Mouse (Mus musculus) heart, embryonic 13.5 days (tissue): Measurements from ENCODE around the gene Olfr33. TPM values are rescaled to one million over a fixed set of nuclear protein-coding genes. Genes with fewer than 3 reads are reported as not detected.

Experiments used
- ATAC-seq: fragments of 200-750 bp; cut with Nextera tagmentation; 2 replicates; pipeline ENCODE4 v1.8.0; 2017; ENCODE audit warnings: moderate TSS enrichment; ENCODE audit not compliant: insufficient number of reproducible peaks, low FRiP score, low TSS enrichment; ENCODE audit errors: extremely low read depth
- H3K27ac ChIP-seq: fragments of 300-500 bp; sonication (generic); replicated peaks from 2 replicates; pipeline ENCODE4 v1.5.1; 2015; ENCODE audit warnings: moderate library complexity, mild to moderate bottlenecking, inconsistent platforms
- H3K27me3 ChIP-seq: fragments of 300-500 bp; sonication (generic); replicated peaks from 2 replicates; pipeline ENCODE4 v1.6.1; 2015; ENCODE audit warnings: mild to moderate bottlenecking, inconsistent platforms
- H3K36me3 ChIP-seq: fragments of 300-500 bp; sonication (generic); 2 replicates; pipeline ENCODE4 v1.6.1; 2015; ENCODE audit warnings: mild to moderate bottlenecking, inconsistent platforms
- H3K4me1 ChIP-seq: fragments of 300-500 bp; sonication (generic); 2 replicates; pipeline ENCODE4 v1.6.1; 2015; ENCODE audit warnings: inconsistent platforms
- H3K4me2 ChIP-seq: fragments of 300-500 bp; sonication (generic); 2 replicates; pipeline ENCODE4 v1.6.1; 2015; ENCODE audit warnings: inconsistent platforms, mild to moderate bottlenecking, moderate library complexity
- H3K4me3 ChIP-seq: fragments of 300-500 bp; sonication (generic); 2 replicates; pipeline ENCODE4 v1.5.1; 2015; ENCODE audit warnings: moderate library complexity, mild to moderate bottlenecking, inconsistent platforms
- H3K9ac ChIP-seq: fragments of 300-500 bp; sonication (generic); 2 replicates; pipeline ENCODE4 v1.6.1; 2015; ENCODE audit warnings: inconsistent platforms, mild to moderate bottlenecking, moderate library complexity
- H3K9me3 ChIP-seq: fragments of 300-500 bp; sonication (generic); 2 replicates; pipeline ENCODE4 v1.6.1; 2016; ENCODE audit warnings: inconsistent platforms
- WGBS: fragments of 180-500 bp; shearing (Covaris S2); methylation state at CpG from one replicate; pipeline ENCODE4 v1.1.7; 2015; ENCODE audit warnings: mixed read lengths; 5-methylcytosine and 5-hydroxymethylcytosine counted together
- polyA plus RNA-seq: library from polyadenylated mRNA; unstranded; fragments of >200 nt; fragmentation: Nextera tagmentation; extraction: Ambion mirVana; gene quantifications from 2 replicates; pipeline ENCODE4 v1.2.1, GENCODE M21; 2015

Olfr33 gene
- polyA plus RNA-seq, 1 experiment from 2014 or later: not detected

DNA sequence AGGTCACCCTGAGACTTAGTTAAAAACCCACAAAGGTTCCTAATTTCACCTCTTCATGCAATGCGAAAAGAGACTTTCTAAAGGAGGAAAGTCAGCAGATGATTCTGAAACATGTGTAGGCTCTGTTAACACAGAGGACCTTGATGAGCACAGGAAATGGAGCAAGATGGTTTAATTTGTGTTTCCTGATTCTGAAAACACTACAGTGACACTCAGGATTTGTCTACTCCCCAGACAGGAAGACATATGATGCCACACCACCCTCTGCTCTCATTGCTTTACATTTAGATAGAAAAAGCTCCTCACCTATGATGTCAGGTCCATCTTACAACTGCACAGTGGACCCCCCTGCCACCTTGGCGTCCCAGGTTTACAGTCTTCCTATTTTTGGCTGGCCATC is 42.6 kb downstream of the Olfr33 start:
- H3K36me3 ChIP-seq: peaks cover 23% of the 10 kb centered on the region
- no peak for ATAC-seq
- peaks cover 8% of the 10 kb centered on the region for H3K4me1 ChIP-seq
- no peak overlapping the region for H3K4me2 ChIP-seq
- no peak overlapping the region for H3K9ac ChIP-seq
- H3K9me3 ChIP-seq: no peaks in the 10 kb centered on the region
- 80% methylated on average over 2 of the region's 2 CpGs for WGBS
- H3K4me3 ChIP-seq: no peak overlapping the region
- H3K27ac ChIP-seq: no peak overlapping the region
- no peaks in the 10 kb centered on the region for H3K27me3 ChIP-seq

DNA sequence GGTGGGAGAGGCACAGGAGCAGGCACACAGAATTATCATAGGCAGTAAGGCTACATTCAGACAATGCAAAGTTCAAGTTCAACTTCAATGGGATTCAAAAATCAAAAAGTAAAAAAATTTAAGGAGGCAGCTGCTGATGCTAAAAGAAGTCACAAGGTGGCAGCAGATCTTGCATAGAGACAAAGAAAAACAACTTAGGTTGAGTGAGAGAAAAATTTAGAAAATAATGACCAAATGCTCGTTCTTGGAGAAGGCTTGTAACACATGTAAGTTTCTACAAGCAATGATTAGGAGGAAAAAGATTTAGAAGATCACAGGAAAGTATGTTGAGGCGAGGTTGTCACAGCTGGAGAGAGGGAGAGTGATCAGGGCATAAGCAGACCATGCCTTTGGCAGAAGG is 53.5 kb downstream of the Olfr33 start:
- WGBS: 34% methylated on average over 2 of the region's 2 CpGs
- no peaks in the 10 kb centered on the region for H3K36me3 ChIP-seq
- H3K9ac ChIP-seq: no peak overlapping the region

DNA sequence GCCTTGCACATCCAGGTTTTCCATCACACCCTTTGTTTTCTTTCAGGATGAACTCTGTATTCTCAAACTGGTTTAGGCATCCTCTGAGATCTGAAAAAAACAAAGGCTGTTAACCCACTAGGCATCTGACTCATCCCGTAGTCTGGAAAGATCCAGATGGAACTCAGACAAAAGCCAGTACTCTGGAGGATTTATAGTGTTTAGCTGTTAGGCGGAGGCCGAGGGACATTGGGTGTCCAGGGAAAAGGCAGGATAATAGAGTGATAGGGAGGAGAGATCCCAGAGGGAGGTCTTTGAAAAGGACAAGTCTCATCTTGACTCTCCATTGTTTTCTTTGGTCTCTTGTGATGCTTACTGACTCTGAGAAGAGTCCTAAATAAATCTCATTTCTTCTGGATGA is 54.3 kb downstream of the Olfr33 start, which contains the start of gene Olfr556:
Olfr556 (plus strand) TSS at position 301 of the 400 bp plus-strand sequence.
- Histone ChIP-seq H3K4me1 (no peaks in the 10 kb centered on the region), H3K9me3 (no peaks in the 10 kb centered on the region), H3K4me3 (no peak within 1 kb of the TSS), H3K27ac (no peak within 1 kb of the TSS), H3K27me3 (no peaks in the 10 kb centered on the region), H3K36me3 (no peaks in the 10 kb centered on the region), H3K4me2 (no peak within 1 kb of the TSS), H3K9ac (no peak within 1 kb of the TSS)
- no peak for ATAC-seq
- 60% methylated on average over 3 of the region's 3 CpGs for WGBS

More for the DNA sequence above, 53.5 kb downstream of the Olfr33 start:
- Histone ChIP-seq H3K27ac (no peak overlapping the region), H3K9me3 (no peaks in the 10 kb centered on the region), H3K4me3 (no peak overlapping the region), H3K4me1 (no peaks in the 10 kb centered on the region), H3K4me2 (no peak overlapping the region), H3K27me3 (no peaks in the 10 kb centered on the region)
- no peak for ATAC-seq

Other genes starting within 250 kb of the Olfr33 start
- gene Olfr543, start 237.4 kb downstream of the Olfr33 start, polyA plus RNA-seq: 0.36 TPM in 1 of 2 replicates, not detected in the other
- not detected in 2 replicates for gene Olfr544, start 230.8 kb downstream of the Olfr33 start, polyA plus RNA-seq
- gene Olfr545, start 219.5 kb downstream of the Olfr33 start, polyA plus RNA-seq: 0.04 and 0.13 TPM in 2 replicates
- gene Olfr547, start 184.3 kb downstream of the Olfr33 start, polyA plus RNA-seq: not detected in 2 replicates
- not detected in 2 replicates for gene Olfr548-ps1, start 178.2 kb downstream of the Olfr33 start, polyA plus RNA-seq
- gene Olfr549, start 169.2 kb downstream of the Olfr33 start, polyA plus RNA-seq: not detected in 2 replicates
- 0.51 and 0.64 TPM in 2 replicates for gene Trim21, start 153.6 kb downstream of the Olfr33 start, polyA plus RNA-seq
- not detected in 2 replicates for gene Olfr550, start 147.6 kb downstream of the Olfr33 start, polyA plus RNA-seq
- not detected in 2 replicates for gene Olfr551, start 127.2 kb downstream of the Olfr33 start, polyA plus RNA-seq
- not detected in 2 replicates for gene Olfr552, start 121.3 kb downstream of the Olfr33 start, polyA plus RNA-seq
- not detected in 2 replicates for gene Olfr553, start 100.9 kb downstream of the Olfr33 start, polyA plus RNA-seq
- not detected in 2 replicates for gene Olfr554, start 80.6 kb downstream of the Olfr33 start, polyA plus RNA-seq
- not detected in 2 replicates for gene Olfr555, start 60.2 kb downstream of the Olfr33 start, polyA plus RNA-seq
- not detected in 2 replicates for gene Olfr556, start 54.2 kb downstream of the Olfr33 start, polyA plus RNA-seq
- gene Trim68, start 31.7 kb downstream of the Olfr33 start, polyA plus RNA-seq: 11.3 and 12.1 TPM in 2 replicates
- gene Olfr557, start 23.2 kb downstream of the Olfr33 start, polyA plus RNA-seq: not detected in 2 replicates
- gene Olfr558, start 16.9 kb downstream of the Olfr33 start, polyA plus RNA-seq: 0.05 TPM in 1 of 2 replicates, not detected in the other
- gene Olfr559, start 8.4 kb upstream of the Olfr33 start, polyA plus RNA-seq: not detected in 2 replicates
- gene Olfr560, start 40.3 kb upstream of the Olfr33 start, polyA plus RNA-seq: not detected in 2 replicates
- gene Olfr78, start 40.4 kb upstream of the Olfr33 start, polyA plus RNA-seq: 0.16 TPM in 1 of 2 replicates, not detected in the other
- not detected in 2 replicates for gene Olfr561, start 52.2 kb upstream of the Olfr33 start, polyA plus RNA-seq
- gene Olfr564, start 84.4 kb upstream of the Olfr33 start, polyA plus RNA-seq: not detected in 2 replicates
- gene Olfr566, start 139.7 kb upstream of the Olfr33 start, polyA plus RNA-seq: not detected in 2 replicates
- not detected in 2 replicates for gene Olfr568, start 158.1 kb upstream of the Olfr33 start, polyA plus RNA-seq
- not detected in 2 replicates for gene Olfr569, start 171.8 kb upstream of the Olfr33 start, polyA plus RNA-seq
- gene Olfr570, start 175.5 kb upstream of the Olfr33 start, polyA plus RNA-seq: not detected in 2 replicates
- gene Olfr571, start 198.5 kb upstream of the Olfr33 start, polyA plus RNA-seq: not detected in 2 replicates
- gene Olfr572, start 205.3 kb upstream of the Olfr33 start, polyA plus RNA-seq: not detected in 2 replicates
- gene Olfr573-ps1, start 223.5 kb upstream of the Olfr33 start, polyA plus RNA-seq: not detected in 2 replicates
- gene Olfr574, start 229.4 kb upstream of the Olfr33 start, polyA plus RNA-seq: not detected in 2 replicates
- gene Olfr575, start 239.7 kb upstream of the Olfr33 start, polyA plus RNA-seq: not detected in 2 replicates
- gene Olfr576, start 243.6 kb upstream of the Olfr33 start, polyA plus RNA-seq: not detected in 2 replicates